ENCODE assay signal across 12 mouse cellular contexts in the genomic region with DNA sequence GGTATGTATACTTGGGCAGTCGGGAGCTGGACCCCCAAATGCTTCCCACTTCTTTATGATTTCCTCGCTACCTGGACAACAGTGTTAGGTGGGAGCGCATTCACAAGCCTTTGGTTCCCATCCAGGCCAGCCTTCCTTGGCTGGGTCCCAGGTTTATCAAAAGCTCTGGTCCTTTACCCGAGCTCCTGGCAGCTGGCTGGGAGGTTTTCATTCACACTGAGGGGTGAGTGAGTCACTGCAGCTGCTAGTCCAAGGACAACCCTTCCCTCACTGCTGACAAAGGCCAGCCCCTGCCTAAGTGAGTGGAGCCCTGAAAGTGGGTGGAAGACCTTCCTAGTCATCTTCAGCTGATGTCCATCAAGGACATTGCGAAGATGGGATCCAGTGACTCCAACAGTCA. TPM values are rescaled to one million over a fixed set of nuclear protein-coding genes. Genes with fewer than 3 reads are reported as not detected.
DNase-seq lines count a peak whose midpoint lies in the region; ATAC-seq and TF ChIP-seq lines count a peak whose summit lies in the region.
"Had no signal": no experiment of that assay in that cellular context is flagged by ENCODE, and none has a peak within 500 bp of the region (broad histone marks: within the 10 kb centered on the region; RNA-seq: fewer than 3 reads in every experiment).

No protein-coding gene starts in this region.

- peak; percentile 38 for DNase-seq in embryonic facial prominence, embryonic 14.5 days (ENCODE audit: low spot score)
- DNase-seq in embryonic facial prominence, embryonic 10.5 days (ENCODE audit: low spot score), result no peak
- DNase-seq in lung, embryonic 14.5 days, result peak; percentile 73
- DNase-seq in lung, adult 2 months, result no peak
- DNase-seq in brain, embryonic 14.5 days (ENCODE audit: low read depth), result peak; percentile 84
- peak; percentile 7 for DNase-seq in ovary, postnatal 14 days (ENCODE audit: low spot score)

- no peak overlapping the region for H3K27ac ChIP-seq in embryonic facial prominence, embryonic 14.5 days (replicated peaks; ENCODE audit: low read depth, low read length)
- H3K27ac ChIP-seq in embryonic facial prominence, embryonic 10.5 days (replicated peaks), result no peak overlapping the region
- H3K27ac ChIP-seq in lung, embryonic 14.5 days (ENCODE audit: low read depth), result no peak overlapping the region
- no peak overlapping the region for H3K27ac ChIP-seq in hindbrain, embryonic 13.5 days
- H3K27ac ChIP-seq: embryonic facial prominence, embryonic 13.5 days; kidney, embryonic 15.5 days; lung, embryonic 15.5 days; neural tube, embryonic 12.5 days had no signal

- H3K4me1 ChIP-seq in embryonic facial prominence, embryonic 14.5 days (ENCODE audit: control insufficient read depth, insufficient read depth, low read length), result no peaks in the 10 kb centered on the region
- H3K4me1 ChIP-seq in embryonic facial prominence, embryonic 10.5 days, result no peaks in the 10 kb centered on the region
- H3K4me1 ChIP-seq in lung, embryonic 14.5 days (ENCODE audit: insufficient read depth), result no peaks in the 10 kb centered on the region; the same call in 1 of the 2 replicates
- no peaks in the 10 kb centered on the region for H3K4me1 ChIP-seq in lung, adult 2 months (ENCODE audit: control insufficient read depth, insufficient read depth, low read length)
- H3K4me1 ChIP-seq in hindbrain, embryonic 13.5 days (replicated peaks), result peaks cover 7% of the 10 kb centered on the region
- H3K4me1 ChIP-seq: embryonic facial prominence, embryonic 13.5 days had no signal

- H3K27me3 ChIP-seq in embryonic facial prominence, embryonic 14.5 days (replicated peaks; ENCODE audit: control insufficient read depth, insufficient read depth, low read length), result no peaks in the 10 kb centered on the region
- H3K27me3 ChIP-seq in embryonic facial prominence, embryonic 10.5 days (replicated peaks; ENCODE audit: low read depth, poor library complexity, severe bottlenecking), result no peaks in the 10 kb centered on the region
- H3K27me3 ChIP-seq in lung, embryonic 14.5 days (ENCODE audit: insufficient read depth, low read length), result no peaks in the 10 kb centered on the region
- no peaks in the 10 kb centered on the region for H3K27me3 ChIP-seq in hindbrain, embryonic 13.5 days
- H3K27me3 ChIP-seq: embryonic facial prominence, embryonic 13.5 days; lung, embryonic 15.5 days; neural tube, embryonic 12.5 days had no signal

- ATAC-seq in embryonic facial prominence, embryonic 14.5 days (ENCODE audit: low read depth), result no peak
- peak; percentile 85 for ATAC-seq in lung, embryonic 14.5 days (ENCODE audit: insufficient read depth)
- no peak for ATAC-seq in CD4-positive, CD25-positive, alpha-beta regulatory T cell, adult 4 months
- ATAC-seq in hindbrain, embryonic 13.5 days (ENCODE audit: low FRiP score), result no peak

- no peaks in the 10 kb centered on the region for H3K9me3 ChIP-seq in embryonic facial prominence, embryonic 14.5 days (ENCODE audit: control insufficient read depth, low read length)
- H3K9me3 ChIP-seq in embryonic facial prominence, embryonic 10.5 days, result no peaks in the 10 kb centered on the region
- no peaks in the 10 kb centered on the region for H3K9me3 ChIP-seq in lung, embryonic 14.5 days (ENCODE audit: low read depth, low read length)
- H3K9me3 ChIP-seq in hindbrain, embryonic 13.5 days, result no peaks in the 10 kb centered on the region
- H3K9me3 ChIP-seq: embryonic facial prominence, embryonic 13.5 days; kidney, embryonic 15.5 days; lung, embryonic 15.5 days; neural tube, embryonic 12.5 days had no signal

- H3K36me3 ChIP-seq in embryonic facial prominence, embryonic 14.5 days (ENCODE audit: control insufficient read depth, insufficient read depth, low read length), result no peaks in the 10 kb centered on the region
- no peaks in the 10 kb centered on the region for H3K36me3 ChIP-seq in embryonic facial prominence, embryonic 10.5 days (replicated peaks)
- no peaks in the 10 kb centered on the region for H3K36me3 ChIP-seq in lung, embryonic 14.5 days (ENCODE audit: insufficient read depth)
- H3K36me3 ChIP-seq in hindbrain, embryonic 13.5 days, result no peaks in the 10 kb centered on the region
- H3K36me3 ChIP-seq: embryonic facial prominence, embryonic 13.5 days; kidney, embryonic 15.5 days; lung, embryonic 15.5 days; neural tube, embryonic 12.5 days had no signal

- WGBS in embryonic facial prominence, embryonic 14.5 days, result 77% methylated on average over 5 of the region's 5 CpGs
- WGBS in embryonic facial prominence, embryonic 10.5 days, result 88% methylated on average over 5 of the region's 5 CpGs
- 52% methylated on average over 5 of the region's 5 CpGs for WGBS in lung, embryonic 14.5 days
- WGBS in lung, adult 2 months, result 48% methylated on average over 5 of the region's 5 CpGs
- 79% methylated on average over 5 of the region's 5 CpGs for WGBS in hindbrain, embryonic 13.5 days

- no peak overlapping the region for H3K4me3 ChIP-seq in embryonic facial prominence, embryonic 14.5 days (ENCODE audit: low read depth, low read length)
- no peak overlapping the region for H3K4me3 ChIP-seq in embryonic facial prominence, embryonic 10.5 days
- H3K4me3 ChIP-seq in lung, embryonic 14.5 days (ENCODE audit: low read depth, low read length), result no peak overlapping the region
- no peak overlapping the region for H3K4me3 ChIP-seq in lung, adult 2 months (replicated peaks; ENCODE audit: extremely low read depth, low read depth, low read length)
- no peak overlapping the region for H3K4me3 ChIP-seq in hindbrain, embryonic 13.5 days
- H3K4me3 ChIP-seq: embryonic facial prominence, embryonic 13.5 days; kidney, embryonic 15.5 days; lung, embryonic 15.5 days; neural tube, embryonic 12.5 days had no signal

- H3K4me2 ChIP-seq in embryonic facial prominence, embryonic 14.5 days (ENCODE audit: low read depth, low read length), result no peak overlapping the region
- no peak overlapping the region for H3K4me2 ChIP-seq in lung, embryonic 14.5 days
- no peak overlapping the region for H3K4me2 ChIP-seq in hindbrain, embryonic 13.5 days
- H3K4me2 ChIP-seq: embryonic facial prominence, embryonic 13.5 days; kidney, embryonic 15.5 days; lung, embryonic 15.5 days; neural tube, embryonic 12.5 days had no signal

- H3K9ac ChIP-seq in embryonic facial prominence, embryonic 14.5 days (ENCODE audit: low read depth, low read length), result no peak overlapping the region
- H3K9ac ChIP-seq in lung, embryonic 14.5 days, result no peak overlapping the region
- H3K9ac ChIP-seq in hindbrain, embryonic 13.5 days, result no peak overlapping the region
- H3K9ac ChIP-seq: embryonic facial prominence, embryonic 13.5 days; kidney, embryonic 15.5 days; lung, embryonic 15.5 days; neural tube, embryonic 12.5 days had no signal

- no peak for TF ChIP-seq POLR2A in lung, adult 2 months (IDR thresholded peaks at IDR 0.05; ENCODE audit: borderline replicate concordance, extremely low read depth, low read depth, low read length)
- TF ChIP-seq POLR2A in brain, embryonic 14.5 days (IDR thresholded peaks at IDR 0.05; ENCODE audit: borderline replicate concordance, extremely low read depth, insufficient read depth, insufficient read length, poor library complexity, severe bottlenecking), result no peak

- TF ChIP-seq CTCF in lung, embryonic 14.5 days (IDR thresholded peaks at IDR 0.05; ENCODE audit: low read depth), result no peak
- no peak for TF ChIP-seq CTCF in lung, adult 2 months (IDR thresholded peaks at IDR 0.05; ENCODE audit: insufficient read depth, low read length)
- no peak for TF ChIP-seq CTCF in brain, embryonic 14.5 days (IDR thresholded peaks at IDR 0.05; ENCODE audit: borderline replicate concordance, extremely low read depth, insufficient read depth, insufficient read length)

RNA-seq across cellular contexts. Expression of gene Crhr2, which starts 34.8 kb away (rescaled TPM):
- polyA plus RNA-seq in embryonic facial prominence, embryonic 14.5 days (2014; fragmentation: Nextera tagmentation; extraction: Ambion mirVana), result 0.51 and 0.84 TPM in 2 replicates
- polyA plus RNA-seq in embryonic facial prominence, embryonic 10.5 days (2016; fragmentation: Nextera tagmentation; extraction: Ambion mirVana), result 0.12 and 0.55 TPM in 2 replicates
- polyA plus RNA-seq in lung, embryonic 14.5 days (2014; fragmentation: Nextera tagmentation; extraction: Ambion mirVana), result 0.19 TPM in 1 of 2 replicates, not detected in the other
- polyA plus RNA-seq in lung, adult 2 months (2012; rRNA removed), result 1.3 and 4.9 TPM in 2 replicates
- polyA plus RNA-seq in brain, embryonic 14.5 days (2012; rRNA removed), result 1.9 and 2.1 TPM in 2 replicates
- not detected for polyA plus RNA-seq in CD4-positive, CD25-positive, alpha-beta regulatory T cell, adult 4 months (2017; shearing (Covaris generic))
- polyA plus RNA-seq in hindbrain, embryonic 13.5 days (2015; fragmentation: Nextera tagmentation; extraction: Ambion mirVana), result 0.39 and 0.48 TPM in 2 replicates
- polyA plus RNA-seq: embryonic facial prominence, embryonic 13.5 days had no signal

Comparison
In these comparisons a context has a peak if more than half of its experiments do, and no peak if none do; other contexts are left out.
1. DNase-seq: peak in embryonic facial prominence, embryonic 14.5 days (single experiment), lung, embryonic 14.5 days (single experiment), brain, embryonic 14.5 days (single experiment) and ovary, postnatal 14 days (single experiment); none in embryonic facial prominence, embryonic 10.5 days (single experiment) and lung, adult 2 months (single experiment).